Mouse (Mus musculus) ES-Bruce4 (cell line): ENCODE measurements around the gene Ttc7b. TPM values are rescaled to one million over a fixed set of nuclear protein-coding genes. Genes with fewer than 3 reads are reported as not detected.

Source experiments
- H3K27ac ChIP-seq: 2 replicates; pipeline ENCODE4 v1.5.1; 2012; ENCODE audit warnings: low read length, inconsistent platforms; ENCODE audit not compliant: insufficient read depth
- H3K27me3 ChIP-seq: 2 replicates; pipeline ENCODE4 v1.6.1; 2012; ENCODE audit warnings: mild to moderate bottlenecking, low read length, inconsistent platforms; ENCODE audit not compliant: control insufficient read depth, poor library complexity, insufficient read depth, severe bottlenecking
- H3K36me3 ChIP-seq: 2 replicates; pipeline ENCODE4 v1.6.1; 2012; ENCODE audit warnings: inconsistent platforms, mild to moderate bottlenecking, low read length, moderate library complexity; ENCODE audit not compliant: control insufficient read depth, poor library complexity, insufficient read depth, severe bottlenecking
- H3K4me1 ChIP-seq: one replicate; pipeline ENCODE4 v1.8.1; 2011; ENCODE audit warnings: low read length; ENCODE audit not compliant: control insufficient read depth, insufficient read depth
- H3K4me3 ChIP-seq: 2 replicates; pipeline ENCODE4 v1.5.1; 2011; ENCODE audit warnings: low read depth, mild to moderate bottlenecking, low read length
- H3K9ac ChIP-seq: 2 replicates; pipeline ENCODE4 v1.6.1; 2012; ENCODE audit warnings: low read depth, mild to moderate bottlenecking, inconsistent platforms; ENCODE audit not compliant: poor library complexity, severe bottlenecking
- H3K9me3 ChIP-seq: replicated peaks from 2 replicates; pipeline ENCODE4 v1.6.1; 2012; ENCODE audit warnings: mild to moderate bottlenecking, low read length, inconsistent platforms; ENCODE audit not compliant: control insufficient read depth, poor library complexity, insufficient read depth, severe bottlenecking
- CTCF ChIP-seq: IDR thresholded peaks from one replicate; pipeline ENCODE4 v1.8.1; 2011; ENCODE audit warnings: low read depth, low read length
- EP300 ChIP-seq: IDR thresholded peaks from 2 replicates; pipeline ENCODE4 v1.6.1; 2011; ENCODE audit warnings: low read depth, low read length; ENCODE audit not compliant: insufficient read depth
- POLR2A ChIP-seq: IDR thresholded peaks from one replicate; pipeline ENCODE4 v1.8.1; 2011; ENCODE audit warnings: low read length; ENCODE audit not compliant: insufficient read depth
- polyA plus RNA-seq: library from polyadenylated mRNA; stranded (reverse); fragments of >200 nt; gene quantifications from 2 replicates; pipeline ENCODE4 v1.2.4, GENCODE M21; 2011; ENCODE audit warnings: low read depth; ENCODE audit not compliant: missing spikeins, insufficient read depth, insufficient read length

Gene Ttc7b
- polyA plus RNA-seq, 1 experiment: 61.1 TPM

- Histone ChIP-seq H3K4me3 (no peak overlapping the region), H3K27me3 (no peaks in the 10 kb centered on the region), H3K9ac (no peak overlapping the region), H3K4me1 (no peaks in the 10 kb centered on the region), H3K9me3 (no peaks in the 10 kb centered on the region), H3K27ac (no peak overlapping the region), H3K36me3 (no peaks in the 10 kb centered on the region)
- TF ChIP-seq CTCF (no peak), EP300 (no peak), POLR2A (no peak)
These were observed 254.9 kb downstream of the Ttc7b start for GRCm38 (mm10) chr12:100265546-100266309.

GRCm38 (mm10) chr12:100264941-100265340, 255.7 kb downstream of the Ttc7b start:
- TF ChIP-seq CTCF (no peak), POLR2A (no peak), EP300 (no peak)
- no peaks in the 10 kb centered on the region for H3K9me3 ChIP-seq
- H3K4me3 ChIP-seq: no peak overlapping the region
- H3K9ac ChIP-seq: no peak overlapping the region
- no peaks in the 10 kb centered on the region for H3K4me1 ChIP-seq
- no peak overlapping the region for H3K27ac ChIP-seq
- H3K27me3 ChIP-seq: no peaks in the 10 kb centered on the region
- H3K36me3 ChIP-seq: no peaks in the 10 kb centered on the region

- H3K9me3 ChIP-seq: no peaks in the 10 kb centered on the region
- TF ChIP-seq EP300: no peak
- no peaks in the 10 kb centered on the region for H3K36me3 ChIP-seq
- H3K27me3 ChIP-seq: no peaks in the 10 kb centered on the region
- no peak overlapping the region for H3K9ac ChIP-seq
- H3K27ac ChIP-seq: no peak overlapping the region
- no peaks in the 10 kb centered on the region for H3K4me1 ChIP-seq
- H3K4me3 ChIP-seq: no peak overlapping the region
These were observed 257.8 kb downstream of the Ttc7b start for GRCm38 (mm10) chr12:100262846-100263245.

GRCm38 (mm10) chr12:100261761-100262160, 258.9 kb downstream of the Ttc7b start:
- no peaks in the 10 kb centered on the region for H3K36me3 ChIP-seq
- TF ChIP-seq CTCF (no peak), POLR2A (no peak), EP300 (no peak)

GRCm38 (mm10) chr12:100260151-100260550, 260.5 kb downstream of the Ttc7b start:
- Histone ChIP-seq H3K9me3 (no peaks in the 10 kb centered on the region), H3K36me3 (no peaks in the 10 kb centered on the region), H3K27me3 (no peaks in the 10 kb centered on the region), H3K9ac (no peak overlapping the region), H3K27ac (no peak overlapping the region), H3K4me3 (no peak overlapping the region), H3K4me1 (no peaks in the 10 kb centered on the region)
- no peak for TF ChIP-seq POLR2A
- TF ChIP-seq EP300: no peak
- no peak for TF ChIP-seq CTCF

More at GRCm38 (mm10) chr12:100261761-100262160, 258.9 kb downstream of the Ttc7b start:
- no peaks in the 10 kb centered on the region for H3K9me3 ChIP-seq
- H3K9ac ChIP-seq: no peak overlapping the region
- H3K27me3 ChIP-seq: no peaks in the 10 kb centered on the region
- H3K27ac ChIP-seq: no peak overlapping the region
- no peak overlapping the region for H3K4me3 ChIP-seq
- no peaks in the 10 kb centered on the region for H3K4me1 ChIP-seq

- TF ChIP-seq CTCF (no peak), EP300 (no peak), POLR2A (no peak)
- no peak overlapping the region for H3K27ac ChIP-seq
- H3K4me1 ChIP-seq: no peaks in the 10 kb centered on the region
- no peaks in the 10 kb centered on the region for H3K27me3 ChIP-seq
- no peaks in the 10 kb centered on the region for H3K9me3 ChIP-seq
- H3K36me3 ChIP-seq: no peaks in the 10 kb centered on the region
- no peak overlapping the region for H3K4me3 ChIP-seq
- no peak overlapping the region for H3K9ac ChIP-seq
These were observed 262.8 kb downstream of the Ttc7b start for GRCm38 (mm10) chr12:100257779-100258178.
